Mouse (Mus musculus): ENCODE results near the gene Scaf1. TPM values are rescaled to one million over a fixed set of nuclear protein-coding genes. Genes with fewer than 3 reads are reported as not detected.

The Scaf1 gene
- 34.5 TPM for polyA plus RNA-seq (2014; fragmentation: Illumina TruSeq; extraction: RNeasy Lipid Tissue Mini Kit (QIAGEN cat#74804); ENCODE audit: low read depth, low replicate concordance)

DNA sequence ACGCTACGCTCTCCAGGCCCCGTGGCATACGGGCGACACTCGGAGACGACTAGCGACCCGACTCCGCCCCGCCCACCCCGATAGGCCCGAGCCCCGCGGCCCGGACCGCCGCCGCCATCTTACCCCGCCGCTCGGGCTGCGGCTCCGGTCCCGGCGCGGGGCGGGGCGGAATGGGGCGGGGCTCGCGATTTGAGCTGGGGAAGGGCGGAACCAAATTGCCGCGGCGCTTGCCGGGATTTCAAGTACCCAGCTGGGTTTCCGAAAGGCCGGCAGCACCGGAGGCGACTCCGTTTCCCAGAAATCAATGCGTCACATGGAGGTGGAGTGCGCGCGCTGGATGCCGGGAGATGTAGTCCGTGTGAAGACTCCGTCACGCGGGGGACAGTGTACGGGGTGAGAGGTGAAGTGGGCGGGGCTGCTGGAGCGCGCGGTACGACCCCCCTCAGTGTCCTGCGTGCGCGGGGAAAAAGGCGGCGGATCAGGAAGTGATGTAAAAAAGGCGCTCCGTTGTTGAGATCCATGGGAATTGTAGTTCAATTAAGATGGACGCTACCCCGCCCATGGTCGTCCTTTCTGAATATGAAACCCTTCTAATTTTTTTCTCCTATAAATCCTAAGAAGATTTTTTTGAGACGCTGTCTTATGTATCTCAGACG is at the start of gene Scaf1:
TSS of gene Scaf1 (minus strand) at position 407 of the 656 bp plus-strand sequence.

DNA sequence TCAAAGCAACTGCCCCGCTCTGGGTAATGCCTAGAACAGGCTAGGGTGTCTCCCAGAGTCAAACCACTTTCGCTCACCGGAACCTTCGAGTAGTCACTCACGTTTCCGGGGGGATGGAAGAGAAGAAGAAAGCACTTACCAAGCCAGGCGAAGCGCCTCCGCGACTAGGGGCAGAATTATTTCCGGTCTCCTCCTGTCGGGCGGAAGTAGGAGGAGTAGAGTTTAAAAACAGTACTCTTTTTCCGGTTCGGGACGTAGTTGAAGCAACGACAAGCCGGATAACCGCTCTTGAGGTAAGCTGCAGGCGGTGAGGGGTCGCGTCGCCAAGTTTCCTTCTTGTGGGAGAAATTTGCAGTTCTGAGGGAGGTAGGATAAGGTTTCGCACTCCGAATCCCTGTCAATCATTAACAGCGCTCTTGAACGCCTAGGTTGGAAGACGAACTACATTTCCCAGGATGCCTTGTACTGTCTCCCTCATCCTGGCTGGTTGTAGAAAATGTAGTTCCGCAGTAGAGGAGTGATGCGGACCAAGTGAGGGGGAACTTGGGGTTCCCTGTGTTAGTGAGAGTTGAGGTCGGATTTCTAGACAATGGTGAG is 46.2 kb upstream of the Scaf1 start, which contains the start of the genes Nosip and Prrg2:
TSS of gene Nosip (plus strand) at position 191 of the 597 bp plus-strand sequence.
TSS of gene Prrg2 (minus strand) at position 439 of the 597 bp plus-strand sequence.

DNA sequence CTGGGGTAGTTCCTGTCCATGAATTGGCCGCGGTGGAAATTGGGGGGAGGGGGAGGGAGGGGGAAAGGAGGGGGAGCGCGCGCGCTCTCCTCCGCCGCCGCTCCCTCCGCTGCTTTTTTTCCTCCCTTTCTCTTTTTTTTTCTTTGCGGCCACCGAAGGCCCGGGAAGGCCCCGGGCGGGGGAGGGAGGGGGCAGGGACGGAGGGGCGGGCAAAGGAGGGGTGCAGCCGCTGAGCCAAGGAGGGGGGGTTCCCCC is 36.6 kb upstream of the Scaf1 start, which contains the start of gene Prr12:
TSS of gene Prr12 (minus strand) at position 20 of the 255 bp plus-strand sequence.

DNA sequence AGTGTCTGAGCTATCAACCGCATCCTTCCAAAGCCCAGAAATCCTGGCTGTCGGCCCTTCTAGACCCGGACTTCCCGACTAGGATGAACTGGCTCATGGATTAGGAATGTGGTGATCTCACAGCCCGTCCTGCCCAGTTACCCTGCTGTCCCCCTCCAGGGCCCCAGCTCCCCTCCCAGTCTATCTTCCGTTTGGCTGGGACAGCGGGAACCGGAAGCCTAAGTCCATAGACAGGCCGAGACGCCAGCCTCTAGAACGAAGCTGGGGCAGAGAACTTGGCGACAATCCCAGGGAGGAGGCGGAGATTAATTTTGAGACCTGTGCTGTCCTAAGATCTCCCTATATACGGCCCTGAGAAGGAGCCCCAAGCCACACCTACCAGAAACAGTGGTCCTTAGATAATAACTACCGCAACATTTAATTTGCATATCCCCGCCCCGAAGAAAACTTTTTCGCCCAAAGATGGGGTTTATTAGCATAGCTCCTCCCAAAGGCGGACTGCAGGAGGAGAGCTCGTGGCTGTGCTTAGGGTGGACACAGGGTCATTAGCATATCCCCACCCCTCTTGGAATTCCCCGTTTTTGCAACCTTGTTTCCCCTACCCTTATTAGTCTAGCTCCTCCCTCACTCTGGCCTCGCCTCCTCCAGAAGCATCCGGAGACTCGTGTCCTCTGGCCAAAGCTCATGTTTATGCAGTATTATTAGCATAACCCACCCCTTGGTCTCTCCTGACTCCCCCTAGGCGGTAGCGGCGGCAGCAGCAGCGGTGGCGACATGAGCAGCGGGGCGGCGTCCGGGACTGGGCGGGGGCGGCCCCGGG is 1.3 kb upstream of the Scaf1 start, which contains the start of gene Rras:
TSS of gene Rras (plus strand) at position 720 of the 820 bp plus-strand sequence.

DNA sequence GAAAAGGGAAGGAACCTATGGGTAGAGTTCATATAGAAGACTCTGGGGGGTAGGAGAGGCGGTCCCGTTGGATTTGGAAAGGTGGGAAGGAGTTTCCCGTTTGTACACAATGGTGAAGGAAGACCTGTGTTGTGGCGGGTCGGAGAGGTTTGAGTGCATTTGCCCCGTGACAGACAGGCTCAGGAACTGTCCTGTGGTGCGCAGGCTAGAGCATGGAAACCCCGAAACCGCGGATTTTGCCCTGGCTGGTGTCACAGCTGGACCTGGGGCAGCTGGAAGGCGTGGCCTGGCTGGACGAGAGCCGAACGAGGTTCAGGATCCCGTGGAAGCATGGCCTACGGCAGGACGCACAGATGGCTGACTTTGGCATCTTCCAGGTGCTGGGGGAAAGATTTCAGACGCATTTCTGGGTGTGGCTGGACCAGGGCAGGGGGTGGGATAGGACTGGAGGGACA is 17.6 kb downstream of the Scaf1 start, which contains the start of gene Bcl2l12:
TSS of gene Bcl2l12 (minus strand) at position 212 of the 455 bp plus-strand sequence.

DNA sequence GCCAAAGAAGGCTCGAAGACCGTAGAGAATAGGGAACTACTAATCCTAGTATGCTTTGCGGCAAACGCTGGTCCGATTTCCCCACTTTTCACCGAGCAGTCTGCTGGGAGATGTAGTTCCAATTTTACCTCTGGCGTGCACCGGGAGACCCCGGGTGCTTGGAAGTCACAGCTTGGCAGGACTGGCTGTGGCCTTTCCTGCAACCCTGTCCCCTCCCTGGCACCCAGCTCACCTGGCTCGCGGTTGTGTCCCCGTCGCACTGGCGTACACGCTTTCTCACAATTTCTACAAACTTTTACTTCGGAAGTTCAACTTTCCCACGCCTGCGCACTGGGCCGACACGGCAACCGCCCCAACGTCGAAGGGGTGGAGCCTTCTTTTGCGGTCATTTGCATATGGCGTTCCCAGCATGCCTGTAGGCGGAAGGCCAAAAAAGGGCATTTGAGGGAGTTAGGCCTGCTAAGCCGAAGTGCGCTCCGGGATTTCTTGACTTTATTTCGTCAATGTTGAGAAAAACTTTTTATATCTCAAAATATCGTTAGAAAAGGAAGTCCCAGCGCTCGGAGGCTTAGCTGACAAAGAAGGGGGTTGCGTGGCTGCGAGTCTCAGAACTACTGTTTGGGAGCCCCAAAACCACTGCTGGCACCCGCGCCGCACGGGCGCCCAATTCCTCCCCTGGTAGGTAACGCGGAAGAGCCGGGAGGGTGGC is 18.8 kb downstream of the Scaf1 start, which contains the start of gene Irf3:
TSS of gene Irf3 (plus strand) at position 418 of the 709 bp plus-strand sequence.

DNA sequence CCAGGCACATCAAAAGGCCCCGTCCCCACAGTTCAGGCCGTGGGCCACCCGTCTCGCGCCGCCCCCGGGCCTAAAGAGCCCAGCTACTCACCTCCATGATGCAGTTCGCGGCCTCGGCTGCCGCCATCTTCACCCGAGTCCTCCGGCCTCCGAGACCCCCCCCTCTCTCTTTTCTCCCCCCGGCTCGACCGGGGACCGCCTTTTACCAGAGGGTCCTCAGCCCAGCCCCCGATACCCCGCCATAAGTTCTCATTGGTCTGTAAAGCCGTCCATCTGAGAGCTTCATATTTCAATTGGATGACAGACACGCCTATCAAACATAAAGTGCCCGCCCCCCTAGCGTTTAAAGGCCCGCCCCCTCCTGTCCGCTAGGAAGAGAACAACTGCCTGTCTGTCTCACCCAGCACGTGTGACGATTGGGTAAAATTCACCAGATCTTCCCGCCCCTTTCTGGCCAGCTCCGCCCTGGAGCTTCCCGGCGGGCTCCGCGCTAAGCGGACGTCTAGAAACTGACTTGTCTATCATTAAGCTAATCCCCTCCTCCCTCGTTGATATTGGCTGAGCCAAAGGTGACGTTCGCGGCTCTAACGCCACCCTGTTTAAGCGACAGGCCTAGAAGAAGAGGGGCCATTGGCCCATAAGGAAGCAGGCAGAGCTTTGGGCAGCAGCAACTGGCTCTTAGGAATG is 29.8 kb downstream of the Scaf1 start, which contains the start of gene Prmt1:
TSS of gene Prmt1 (minus strand) at position 377 of the 687 bp plus-strand sequence.

DNA sequence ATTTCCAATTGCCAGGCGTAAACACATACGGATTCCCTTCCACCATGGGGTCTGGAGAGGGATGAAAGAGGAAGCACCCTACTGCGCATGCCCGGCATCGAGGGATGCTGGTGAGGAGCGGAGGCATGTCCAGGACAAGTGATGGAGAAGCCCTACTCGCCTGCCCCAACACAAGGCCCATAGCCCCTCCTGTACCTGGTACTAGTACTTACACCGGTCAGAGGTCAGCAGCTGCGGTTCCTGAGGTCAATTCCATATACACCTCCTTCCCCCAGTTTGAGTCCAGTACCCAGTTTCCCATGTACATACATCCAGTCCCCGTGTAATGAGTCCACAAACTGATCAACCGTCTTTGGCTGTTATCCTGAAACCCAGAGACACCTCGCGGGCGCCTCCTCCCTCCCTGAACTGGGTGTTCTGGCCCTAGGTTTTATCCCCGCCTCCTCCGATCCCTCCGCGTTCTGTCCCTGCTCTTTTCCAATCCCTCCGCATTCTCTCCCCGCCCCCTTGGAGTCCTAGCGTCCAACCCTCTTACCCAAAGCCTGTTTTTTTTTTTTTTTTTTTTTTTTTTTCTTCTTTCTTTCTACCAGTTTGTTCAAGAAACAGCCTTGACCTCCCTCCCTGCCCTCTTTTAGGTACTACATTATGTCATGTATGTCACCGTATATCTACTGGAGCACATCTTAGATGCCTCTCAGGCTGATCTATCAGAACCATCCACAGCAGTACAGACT is 41.6 kb downstream of the Scaf1 start, which contains the start of gene Cpt1c:
TSS of gene Cpt1c (minus strand) at position 469 of the 734 bp plus-strand sequence.

Other genes starting within 250 kb of the Scaf1 start
- gene Nup62, start 200.3 kb downstream of the Scaf1 start, polyA plus RNA-seq (2014; fragmentation: Illumina TruSeq; extraction: RNeasy Lipid Tissue Mini Kit (QIAGEN cat#74804); ENCODE audit: low read depth, low replicate concordance) = 26.2 TPM
- gene Il4i1, start 200.0 kb downstream of the Scaf1 start, polyA plus RNA-seq (2014; fragmentation: Illumina TruSeq; extraction: RNeasy Lipid Tissue Mini Kit (QIAGEN cat#74804); ENCODE audit: low read depth, low replicate concordance) = 0.26 TPM
- 50.1 TPM for gene Atf5, start 199.7 kb downstream of the Scaf1 start, polyA plus RNA-seq (2014; fragmentation: Illumina TruSeq; extraction: RNeasy Lipid Tissue Mini Kit (QIAGEN cat#74804); ENCODE audit: low read depth, low replicate concordance)
- 55.0 TPM for gene Akt1s1, start 167.4 kb downstream of the Scaf1 start, polyA plus RNA-seq (2014; fragmentation: Illumina TruSeq; extraction: RNeasy Lipid Tissue Mini Kit (QIAGEN cat#74804); ENCODE audit: low read depth, low replicate concordance)
- 44.5 TPM for gene Tbc1d17, start 167.3 kb downstream of the Scaf1 start, polyA plus RNA-seq (2014; fragmentation: Illumina TruSeq; extraction: RNeasy Lipid Tissue Mini Kit (QIAGEN cat#74804); ENCODE audit: low read depth, low replicate concordance)
- 19.7 TPM for gene Pnkp, start 159.2 kb downstream of the Scaf1 start, polyA plus RNA-seq (2014; fragmentation: Illumina TruSeq; extraction: RNeasy Lipid Tissue Mini Kit (QIAGEN cat#74804); ENCODE audit: low read depth, low replicate concordance)
- gene Ptov1, start 146.6 kb downstream of the Scaf1 start, polyA plus RNA-seq (2014; fragmentation: Illumina TruSeq; extraction: RNeasy Lipid Tissue Mini Kit (QIAGEN cat#74804); ENCODE audit: low read depth, low replicate concordance) = 169 TPM
- 74.0 TPM for gene Med25, start 123.7 kb downstream of the Scaf1 start, polyA plus RNA-seq (2014; fragmentation: Illumina TruSeq; extraction: RNeasy Lipid Tissue Mini Kit (QIAGEN cat#74804); ENCODE audit: low read depth, low replicate concordance)
- 21.4 TPM for gene Fuz, start 120.3 kb downstream of the Scaf1 start, polyA plus RNA-seq (2014; fragmentation: Illumina TruSeq; extraction: RNeasy Lipid Tissue Mini Kit (QIAGEN cat#74804); ENCODE audit: low read depth, low replicate concordance)
- 41.3 TPM for gene Ap2a1, start 86.9 kb downstream of the Scaf1 start, polyA plus RNA-seq (2014; fragmentation: Illumina TruSeq; extraction: RNeasy Lipid Tissue Mini Kit (QIAGEN cat#74804); ENCODE audit: low read depth, low replicate concordance)
- gene Tsks, start 73.2 kb downstream of the Scaf1 start, polyA plus RNA-seq (2014; fragmentation: Illumina TruSeq; extraction: RNeasy Lipid Tissue Mini Kit (QIAGEN cat#74804); ENCODE audit: low read depth, low replicate concordance) = not detected
- gene Cpt1c, start 41.5 kb downstream of the Scaf1 start, polyA plus RNA-seq (2014; fragmentation: Illumina TruSeq; extraction: RNeasy Lipid Tissue Mini Kit (QIAGEN cat#74804); ENCODE audit: low read depth, low replicate concordance) = 3.6 TPM
- gene Prmt1, start 29.8 kb downstream of the Scaf1 start, polyA plus RNA-seq (2014; fragmentation: Illumina TruSeq; extraction: RNeasy Lipid Tissue Mini Kit (QIAGEN cat#74804); ENCODE audit: low read depth, low replicate concordance) = 114 TPM
- 72.3 TPM for gene Irf3, start 18.7 kb downstream of the Scaf1 start, polyA plus RNA-seq (2014; fragmentation: Illumina TruSeq; extraction: RNeasy Lipid Tissue Mini Kit (QIAGEN cat#74804); ENCODE audit: low read depth, low replicate concordance)
- 12.3 TPM for gene Bcl2l12, start 17.7 kb downstream of the Scaf1 start, polyA plus RNA-seq (2014; fragmentation: Illumina TruSeq; extraction: RNeasy Lipid Tissue Mini Kit (QIAGEN cat#74804); ENCODE audit: low read depth, low replicate concordance)
- 57.4 TPM for gene Rras, start 1.6 kb upstream of the Scaf1 start, polyA plus RNA-seq (2014; fragmentation: Illumina TruSeq; extraction: RNeasy Lipid Tissue Mini Kit (QIAGEN cat#74804); ENCODE audit: low read depth, low replicate concordance)
- gene Prr12, start 36.5 kb upstream of the Scaf1 start, polyA plus RNA-seq (2014; fragmentation: Illumina TruSeq; extraction: RNeasy Lipid Tissue Mini Kit (QIAGEN cat#74804); ENCODE audit: low read depth, low replicate concordance) = 13.2 TPM
- 40.7 TPM for gene Nosip, start 46.1 kb upstream of the Scaf1 start, polyA plus RNA-seq (2014; fragmentation: Illumina TruSeq; extraction: RNeasy Lipid Tissue Mini Kit (QIAGEN cat#74804); ENCODE audit: low read depth, low replicate concordance)
- 12.4 TPM for gene Prrg2, start 46.3 kb upstream of the Scaf1 start, polyA plus RNA-seq (2014; fragmentation: Illumina TruSeq; extraction: RNeasy Lipid Tissue Mini Kit (QIAGEN cat#74804); ENCODE audit: low read depth, low replicate concordance)
- 40.8 TPM for gene Rcn3, start 75.9 kb upstream of the Scaf1 start, polyA plus RNA-seq (2014; fragmentation: Illumina TruSeq; extraction: RNeasy Lipid Tissue Mini Kit (QIAGEN cat#74804); ENCODE audit: low read depth, low replicate concordance)
- gene Fcgrt, start 87.5 kb upstream of the Scaf1 start, polyA plus RNA-seq (2014; fragmentation: Illumina TruSeq; extraction: RNeasy Lipid Tissue Mini Kit (QIAGEN cat#74804); ENCODE audit: low read depth, low replicate concordance) = 83.1 TPM
- gene Rps11, start 108.1 kb upstream of the Scaf1 start, polyA plus RNA-seq (2014; fragmentation: Illumina TruSeq; extraction: RNeasy Lipid Tissue Mini Kit (QIAGEN cat#74804); ENCODE audit: low read depth, low replicate concordance) = 641 TPM
- 958 TPM for gene Rpl13a, start 112.4 kb upstream of the Scaf1 start, polyA plus RNA-seq (2014; fragmentation: Illumina TruSeq; extraction: RNeasy Lipid Tissue Mini Kit (QIAGEN cat#74804); ENCODE audit: low read depth, low replicate concordance)
- gene Gm45713, start 119.9 kb upstream of the Scaf1 start, polyA plus RNA-seq (2014; fragmentation: Illumina TruSeq; extraction: RNeasy Lipid Tissue Mini Kit (QIAGEN cat#74804); ENCODE audit: low read depth, low replicate concordance) = not detected
- 21.0 TPM for gene Flt3l, start 120.1 kb upstream of the Scaf1 start, polyA plus RNA-seq (2014; fragmentation: Illumina TruSeq; extraction: RNeasy Lipid Tissue Mini Kit (QIAGEN cat#74804); ENCODE audit: low read depth, low replicate concordance)
- gene Pih1d1, start 137.9 kb upstream of the Scaf1 start, polyA plus RNA-seq (2014; fragmentation: Illumina TruSeq; extraction: RNeasy Lipid Tissue Mini Kit (QIAGEN cat#74804); ENCODE audit: low read depth, low replicate concordance) = 41.4 TPM
- gene Aldh16a1, start 138.2 kb upstream of the Scaf1 start, polyA plus RNA-seq (2014; fragmentation: Illumina TruSeq; extraction: RNeasy Lipid Tissue Mini Kit (QIAGEN cat#74804); ENCODE audit: low read depth, low replicate concordance) = 16.5 TPM
- gene Slc17a7, start 147.6 kb upstream of the Scaf1 start, polyA plus RNA-seq (2014; fragmentation: Illumina TruSeq; extraction: RNeasy Lipid Tissue Mini Kit (QIAGEN cat#74804); ENCODE audit: low read depth, low replicate concordance) = 27.4 TPM
- not detected for gene Gfy, start 163.2 kb upstream of the Scaf1 start, polyA plus RNA-seq (2014; fragmentation: Illumina TruSeq; extraction: RNeasy Lipid Tissue Mini Kit (QIAGEN cat#74804); ENCODE audit: low read depth, low replicate concordance)
- not detected for gene Pth2, start 164.6 kb upstream of the Scaf1 start, polyA plus RNA-seq (2014; fragmentation: Illumina TruSeq; extraction: RNeasy Lipid Tissue Mini Kit (QIAGEN cat#74804); ENCODE audit: low read depth, low replicate concordance)
- gene Ccdc155, start 188.5 kb upstream of the Scaf1 start, polyA plus RNA-seq (2014; fragmentation: Illumina TruSeq; extraction: RNeasy Lipid Tissue Mini Kit (QIAGEN cat#74804); ENCODE audit: low read depth, low replicate concordance) = not detected
- gene Dkkl1, start 195.8 kb upstream of the Scaf1 start, polyA plus RNA-seq (2014; fragmentation: Illumina TruSeq; extraction: RNeasy Lipid Tissue Mini Kit (QIAGEN cat#74804); ENCODE audit: low read depth, low replicate concordance) = not detected
- 7.8 TPM for gene Tead2, start 199.4 kb upstream of the Scaf1 start, polyA plus RNA-seq (2014; fragmentation: Illumina TruSeq; extraction: RNeasy Lipid Tissue Mini Kit (QIAGEN cat#74804); ENCODE audit: low read depth, low replicate concordance)
- 3.0 TPM for gene Cd37, start 222.8 kb upstream of the Scaf1 start, polyA plus RNA-seq (2014; fragmentation: Illumina TruSeq; extraction: RNeasy Lipid Tissue Mini Kit (QIAGEN cat#74804); ENCODE audit: low read depth, low replicate concordance)
- gene Slc6a16, start 224.7 kb upstream of the Scaf1 start, polyA plus RNA-seq (2014; fragmentation: Illumina TruSeq; extraction: RNeasy Lipid Tissue Mini Kit (QIAGEN cat#74804); ENCODE audit: low read depth, low replicate concordance) = not detected

Data from heart, adult 10 weeks (tissue).